Mouse (Mus musculus) embryonic facial prominence, embryonic 13.5 days (tissue): ENCODE data around the gene Rnf19b. TPM values are rescaled to one million over a fixed set of nuclear protein-coding genes. Genes with fewer than 3 reads are reported as not detected.

Source experiments
- ATAC-seq: fragments of 200-750 bp; cut with Nextera tagmentation; 2 replicates; pipeline ENCODE4 v1.8.0; 2017; ENCODE audit warnings: low read depth; ENCODE audit not compliant: insufficient number of reproducible peaks, insufficient read depth, low FRiP score, low TSS enrichment
- H3K27ac ChIP-seq: fragments of 300-500 bp; sonication (generic); 2 replicates; pipeline ENCODE4 v1.5.1; 2015; ENCODE audit warnings: moderate library complexity, mild to moderate bottlenecking, inconsistent platforms
- H3K27me3 ChIP-seq: fragments of 300-500 bp; sonication (generic); 2 replicates; pipeline ENCODE4 v1.6.1; 2015; ENCODE audit warnings: mild to moderate bottlenecking, inconsistent platforms
- H3K36me3 ChIP-seq: fragments of 300-500 bp; sonication (generic); 2 replicates; pipeline ENCODE4 v1.6.1; 2015; ENCODE audit warnings: mild to moderate bottlenecking, inconsistent platforms
- H3K4me1 ChIP-seq: fragments of 300-500 bp; sonication (generic); 2 replicates; pipeline ENCODE4 v1.6.1; 2015; ENCODE audit warnings: inconsistent platforms
- H3K4me2 ChIP-seq: fragments of 300-500 bp; sonication (generic); 2 replicates; pipeline ENCODE4 v1.6.1; 2015; ENCODE audit warnings: moderate library complexity, mild to moderate bottlenecking, inconsistent platforms
- H3K4me3 ChIP-seq: fragments of 300-500 bp; sonication (generic); 2 replicates; pipeline ENCODE4 v1.5.1; 2015; ENCODE audit warnings: mild to moderate bottlenecking, inconsistent platforms
- H3K9ac ChIP-seq: fragments of 300-500 bp; sonication (generic); 2 replicates; pipeline ENCODE4 v1.6.1; 2015; ENCODE audit warnings: mild to moderate bottlenecking, inconsistent platforms
- H3K9me3 ChIP-seq: fragments of 300-500 bp; sonication (generic); 2 replicates; pipeline ENCODE4 v1.6.1; 2016; ENCODE audit warnings: inconsistent platforms
- WGBS: fragments of 180-500 bp; shearing (Covaris S2); methylation state at CpG from one replicate; pipeline ENCODE4 v1.1.7; 2015; ENCODE audit warnings: mixed read lengths; 5-methylcytosine and 5-hydroxymethylcytosine counted together
- polyA plus RNA-seq: library from polyadenylated mRNA; unstranded; fragments of >200 nt; fragmentation: Nextera tagmentation; extraction: Ambion mirVana; gene quantifications from 2 replicates; pipeline ENCODE4 v1.2.1, GENCODE M21; 2015

Rnf19b gene
- polyA plus RNA-seq, 1 experiment from 2014 or later, result 9.5 TPM

- H3K4me1 ChIP-seq, result peaks cover 41% of the 10 kb centered on the region
- H3K4me2 ChIP-seq, result no peak overlapping the region
- 72% methylated on average over 7 of the region's 7 CpGs for WGBS
- no peak overlapping the region for H3K4me3 ChIP-seq
- no peak for ATAC-seq
- H3K9me3 ChIP-seq, result no peaks in the 10 kb centered on the region
- H3K9ac ChIP-seq, result no peak overlapping the region
- H3K27me3 ChIP-seq, result no peaks in the 10 kb centered on the region
- no peak overlapping the region for H3K27ac ChIP-seq
- H3K36me3 ChIP-seq, result no peaks in the 10 kb centered on the region
Measured at GRCm38 (mm10) chr4:129035851-129036445, 22.1 kb upstream of the Rnf19b start.

DNA sequence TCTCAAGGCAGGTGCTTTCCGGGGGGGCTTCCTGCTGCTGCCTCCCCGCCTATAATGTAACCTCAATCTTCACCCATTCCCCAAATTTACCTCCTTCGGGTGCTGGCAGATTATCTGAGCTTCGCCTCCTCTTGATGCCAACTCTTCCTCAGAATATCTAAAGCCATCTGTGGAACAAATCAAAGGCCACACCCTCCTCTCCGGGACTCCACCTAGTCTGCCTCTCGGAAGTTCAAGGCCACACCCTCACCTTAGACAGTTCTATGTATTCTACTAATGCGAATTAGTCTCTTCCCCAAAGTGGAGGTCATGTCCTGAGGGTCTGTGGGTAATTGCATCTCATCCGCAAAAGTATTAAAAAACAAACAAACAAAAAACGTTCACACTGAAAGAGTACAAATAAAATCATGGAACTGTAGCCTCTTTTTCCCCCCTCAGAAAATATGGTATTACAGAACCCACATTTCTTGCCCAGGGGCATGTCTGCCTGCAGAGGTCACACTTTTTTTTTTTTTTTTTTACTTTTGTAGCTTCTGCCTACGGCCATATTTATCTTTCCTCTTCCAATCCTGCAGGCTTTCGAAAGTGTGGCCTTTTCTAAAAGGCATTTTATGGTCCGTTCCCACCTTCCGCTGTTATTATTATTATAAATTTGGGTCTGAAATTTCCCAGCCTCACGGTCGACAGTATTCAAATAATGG, 10.2 kb upstream of the Rnf19b start:
- Histone ChIP-seq H3K4me3 (peak overlapping the region; percentile 55), H3K36me3 (no peaks in the 10 kb centered on the region), H3K4me2 (peak overlapping the region; percentile 97), H3K27ac (no peak overlapping the region), H3K27me3 (peaks cover 57% of the 10 kb centered on the region), H3K9me3 (no peaks in the 10 kb centered on the region), H3K4me1 (peaks cover 21% of the 10 kb centered on the region), H3K9ac (peak overlapping the region; percentile 69)
- ATAC-seq, result no peak
- 11% methylated on average over 15 of the region's 15 CpGs for WGBS

DNA sequence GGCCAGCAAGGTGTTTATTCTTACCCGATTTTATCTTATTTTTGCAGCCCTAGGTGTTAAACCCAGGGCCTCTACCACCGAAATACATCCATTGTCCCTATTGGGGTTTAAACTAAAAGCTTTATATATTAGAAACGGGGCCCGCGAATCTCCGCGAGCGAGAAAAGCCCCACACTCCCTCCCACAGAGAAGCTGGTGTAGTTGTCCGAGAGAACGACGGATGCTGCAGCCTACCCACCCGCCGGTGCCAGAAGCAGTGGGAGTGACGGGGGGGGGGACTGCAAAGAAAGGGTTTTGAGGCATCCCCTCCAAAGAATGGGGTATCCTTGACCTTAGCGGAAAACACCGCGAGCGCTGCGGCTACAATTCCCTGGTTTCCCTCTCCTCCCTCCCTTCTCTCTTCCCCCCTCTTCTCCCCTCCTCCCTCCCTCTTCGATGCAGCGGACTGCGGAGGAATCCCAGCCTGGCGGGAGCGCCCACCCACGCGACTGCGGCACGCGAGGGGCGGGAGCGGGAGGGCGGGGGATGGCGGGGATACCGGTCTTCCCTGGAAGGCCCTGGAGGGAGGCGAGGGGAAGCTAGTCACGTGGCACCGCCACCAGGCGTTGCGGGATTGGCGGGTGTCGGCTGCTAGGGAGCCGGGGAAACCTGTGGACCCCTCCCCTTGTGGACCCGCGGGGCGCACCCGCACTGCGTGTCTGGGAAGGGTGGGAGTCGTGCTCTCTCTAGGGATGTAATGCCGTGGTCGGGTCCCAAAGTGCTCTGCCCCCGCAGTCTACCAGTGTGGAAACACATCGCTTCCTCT, 9.4 kb upstream of the Rnf19b start:
- peak overlapping the region; percentile 55 for H3K4me3 ChIP-seq
- H3K27me3 ChIP-seq, result peaks cover 57% of the 10 kb centered on the region
- WGBS, result under 1% methylated on average over 52 of the region's 52 CpGs
- H3K9me3 ChIP-seq, result no peaks in the 10 kb centered on the region
- H3K9ac ChIP-seq, result peak overlapping the region; percentile 69
- ATAC-seq, result peak; percentile 73; the same call in 1 of the 2 replicates
- H3K4me2 ChIP-seq, result peak overlapping the region; percentile 97
- H3K4me1 ChIP-seq, result peaks cover 21% of the 10 kb centered on the region
- H3K36me3 ChIP-seq, result no peaks in the 10 kb centered on the region
- H3K27ac ChIP-seq, result peak overlapping the region; percentile 53

- Histone ChIP-seq H3K4me2 (peak overlapping the region; percentile 97), H3K9ac (peak overlapping the region; percentile 69), H3K36me3 (no peaks in the 10 kb centered on the region), H3K27ac (peak overlapping the region; percentile 53; the same call in 1 of the 2 replicates), H3K4me1 (peaks cover 21% of the 10 kb centered on the region), H3K27me3 (peaks cover 57% of the 10 kb centered on the region), H3K4me3 (peak overlapping the region; percentile 55), H3K9me3 (no peaks in the 10 kb centered on the region)
- 4% methylated on average over 23 of the region's 23 CpGs for WGBS
- no peak for ATAC-seq
Measured at GRCm38 (mm10) chr4:129049306-129050011, 8.6 kb upstream of the Rnf19b start.

DNA sequence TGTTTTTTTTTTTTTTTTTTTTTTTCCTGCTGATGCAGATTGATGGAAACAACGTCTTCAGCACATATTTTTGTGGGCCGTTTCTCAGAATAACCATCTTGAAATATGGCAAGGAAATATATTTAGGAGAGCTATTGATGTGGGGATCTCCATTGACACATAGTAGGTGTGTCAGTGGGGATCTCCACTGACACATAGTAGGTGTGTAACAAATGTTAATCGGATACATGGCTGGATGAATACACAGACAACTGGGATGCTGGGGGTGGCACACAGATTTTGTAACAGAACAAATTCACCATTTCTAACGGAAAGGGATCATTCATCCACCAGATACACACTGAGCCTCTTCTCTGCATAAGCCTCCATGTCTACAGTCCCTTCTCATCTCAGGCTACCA, 7.7 kb upstream of the Rnf19b start:
- H3K9me3 ChIP-seq, result no peaks in the 10 kb centered on the region
- H3K4me3 ChIP-seq, result no peak overlapping the region
- ATAC-seq, result no peak
- H3K9ac ChIP-seq, result no peak overlapping the region
- no peak overlapping the region; the same call in 1 of the 2 replicates for H3K4me2 ChIP-seq
- peaks cover 21% of the 10 kb centered on the region for H3K4me1 ChIP-seq
- WGBS, result 64% methylated on average over 4 of the region's 4 CpGs
- no peaks in the 10 kb centered on the region for H3K36me3 ChIP-seq
- H3K27me3 ChIP-seq, result peaks cover 56% of the 10 kb centered on the region
- no peak overlapping the region for H3K27ac ChIP-seq

DNA sequence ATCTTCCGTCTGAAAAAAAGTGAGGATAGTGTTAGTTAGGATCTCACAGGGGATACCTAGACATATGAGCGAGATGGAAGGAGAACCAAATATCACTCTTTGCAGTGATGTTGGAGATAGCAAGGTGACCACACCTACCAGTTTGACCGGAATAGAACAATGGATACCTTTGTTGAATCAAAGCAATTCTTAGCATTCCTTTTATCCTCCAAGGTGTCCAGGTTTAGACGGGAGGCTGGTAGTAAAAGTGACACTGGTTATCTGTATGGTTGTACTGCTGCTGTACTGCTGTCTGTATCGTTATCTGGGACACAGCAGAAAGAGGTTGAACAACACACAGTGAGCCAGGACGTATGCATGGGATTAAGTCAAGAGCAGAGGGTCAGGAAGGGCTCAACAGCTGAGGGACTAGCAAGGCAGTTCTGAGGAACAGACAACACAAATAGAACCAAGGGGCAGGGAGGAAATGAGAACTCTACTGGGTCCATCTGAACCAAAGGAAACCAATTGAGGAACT, 7.1 kb upstream of the Rnf19b start:
- 63% methylated on average over 6 of the region's 6 CpGs for WGBS

DNA sequence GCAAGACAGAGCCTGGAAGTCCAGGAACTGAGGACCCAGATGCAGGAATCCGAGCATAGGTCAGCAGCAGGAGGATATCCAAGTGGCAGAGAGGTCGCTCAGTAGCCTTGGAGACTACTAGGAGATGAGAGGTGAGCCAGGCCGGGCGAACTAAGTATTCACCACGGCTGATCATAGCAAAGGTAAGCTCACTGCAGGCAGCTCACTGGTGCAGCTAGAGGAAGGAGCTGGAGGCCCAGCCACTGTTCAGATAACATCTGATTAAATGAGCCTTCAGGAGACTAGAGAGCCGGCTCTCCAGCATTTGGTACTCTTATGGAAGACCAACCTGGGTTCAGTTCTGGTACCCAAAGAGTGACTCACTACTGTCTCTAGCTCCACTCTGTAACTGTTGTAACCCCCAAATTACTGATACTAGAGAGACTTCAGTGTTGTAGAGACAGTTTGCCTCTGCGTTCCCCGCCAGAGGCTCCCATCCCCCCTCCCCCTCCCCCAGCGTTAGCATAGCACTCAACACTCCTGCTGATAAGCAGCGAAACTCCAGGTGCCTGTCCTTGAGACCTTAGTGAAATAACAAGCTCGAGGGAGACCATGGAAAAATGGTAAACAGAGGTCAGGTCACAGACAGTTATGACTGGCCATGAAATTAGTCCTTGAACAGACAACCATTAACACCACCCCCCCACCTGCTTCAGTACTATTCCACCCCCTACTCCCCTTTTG, 6.4 kb upstream of the Rnf19b start:
- Histone ChIP-seq H3K27me3 (peaks cover 44% of the 10 kb centered on the region), H3K4me1 (peaks cover 21% of the 10 kb centered on the region), H3K27ac (no peak overlapping the region), H3K36me3 (no peaks in the 10 kb centered on the region), H3K4me2 (no peak overlapping the region), H3K9ac (no peak overlapping the region), H3K9me3 (no peaks in the 10 kb centered on the region), H3K4me3 (no peak overlapping the region)
- ATAC-seq, result no peak
- 24% methylated on average over 11 of the region's 11 CpGs for WGBS

More for the DNA sequence above, 7.1 kb upstream of the Rnf19b start:
- H3K4me1 ChIP-seq, result peaks cover 21% of the 10 kb centered on the region
- ATAC-seq, result no peak
- no peak overlapping the region for H3K9ac ChIP-seq
- no peak overlapping the region for H3K27ac ChIP-seq
- no peaks in the 10 kb centered on the region for H3K36me3 ChIP-seq
- H3K27me3 ChIP-seq, result peaks cover 50% of the 10 kb centered on the region
- H3K9me3 ChIP-seq, result no peaks in the 10 kb centered on the region
- H3K4me2 ChIP-seq, result no peak overlapping the region
- H3K4me3 ChIP-seq, result no peak overlapping the region

DNA sequence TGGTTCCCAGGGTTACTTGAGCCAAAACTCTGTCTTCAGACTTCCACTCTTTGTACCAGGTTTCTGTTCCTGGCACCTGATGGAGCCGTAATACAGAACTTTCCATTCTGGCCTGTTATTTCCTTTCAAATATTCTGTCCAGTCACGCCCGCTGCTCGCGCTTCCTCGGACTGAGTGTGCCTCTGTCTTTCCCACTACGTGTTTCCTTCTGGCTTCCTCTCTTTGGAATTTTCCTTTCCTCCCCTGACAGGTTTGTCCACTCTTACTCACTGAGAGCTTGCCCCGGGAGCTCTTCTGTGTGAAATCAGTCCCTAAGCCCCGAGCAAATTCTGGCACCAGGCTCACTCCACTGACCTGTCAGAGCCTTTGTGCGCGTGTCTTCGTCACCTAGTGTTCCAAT, 3.3 kb upstream of the Rnf19b start:
- no peak overlapping the region for H3K4me3 ChIP-seq
- H3K4me2 ChIP-seq, result no peak overlapping the region
- 83% methylated on average over 12 of the region's 12 CpGs for WGBS
- no peaks in the 10 kb centered on the region for H3K36me3 ChIP-seq
- no peak for ATAC-seq
- peaks cover 15% of the 10 kb centered on the region for H3K4me1 ChIP-seq
- H3K27me3 ChIP-seq, result peaks cover 23% of the 10 kb centered on the region
- no peak overlapping the region for H3K27ac ChIP-seq
- H3K9ac ChIP-seq, result no peak overlapping the region
- no peaks in the 10 kb centered on the region for H3K9me3 ChIP-seq

- no peak overlapping the region for H3K9ac ChIP-seq
- H3K9me3 ChIP-seq, result no peaks in the 10 kb centered on the region
- 85% methylated on average over 5 of the region's 5 CpGs for WGBS
- no peak for ATAC-seq
- H3K27me3 ChIP-seq, result peaks cover 15% of the 10 kb centered on the region
- H3K4me1 ChIP-seq, result peaks cover 18% of the 10 kb centered on the region
- H3K27ac ChIP-seq, result no peak overlapping the region
- no peaks in the 10 kb centered on the region for H3K36me3 ChIP-seq
- H3K4me3 ChIP-seq, result no peak overlapping the region
- no peak overlapping the region for H3K4me2 ChIP-seq
Measured at GRCm38 (mm10) chr4:129055562-129055961, 2.5 kb upstream of the Rnf19b start.

GRCm38 (mm10) chr4:129057533-129058206, 401 bp upstream of the Rnf19b start:
- Histone ChIP-seq H3K9me3 (no peaks in the 10 kb centered on the region), H3K4me2 (peak overlapping the region; percentile 100), H3K4me3 (peak overlapping the region; percentile 93), H3K4me1 (peaks cover 18% of the 10 kb centered on the region), H3K36me3 (no peaks in the 10 kb centered on the region), H3K27ac (peak overlapping the region; percentile 93), H3K9ac (peak overlapping the region; percentile 92), H3K27me3 (no peaks in the 10 kb centered on the region)
- 4% methylated on average over 35 of the region's 44 CpGs for WGBS
- ATAC-seq, result peak; percentile 93
